Mouse (Mus musculus): ENCODE results near the gene Acot7.

Gene Acot7

DNA sequence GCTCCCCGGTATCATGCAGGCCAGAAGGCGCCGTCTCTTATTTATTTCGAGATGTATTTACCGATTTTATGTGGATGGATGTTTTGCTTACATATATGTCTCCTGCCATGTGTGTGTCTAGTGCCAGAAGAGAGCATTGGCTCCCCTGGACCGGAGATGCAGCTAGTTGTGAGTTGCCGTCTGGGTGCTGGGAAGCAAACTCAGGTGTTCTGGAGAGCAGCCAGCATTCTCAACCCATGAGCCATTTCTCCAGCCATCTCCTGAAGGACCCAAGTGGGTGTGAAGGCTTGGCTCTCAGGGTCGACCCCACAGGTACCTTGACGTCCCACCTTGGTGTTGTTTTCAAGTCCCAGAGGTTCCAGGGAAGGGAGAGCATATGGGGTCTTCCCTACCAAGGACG, 4.3 kb downstream of the Acot7 start:
- DNase-seq (ENCODE audit: low spot score), result no peak

DNA sequence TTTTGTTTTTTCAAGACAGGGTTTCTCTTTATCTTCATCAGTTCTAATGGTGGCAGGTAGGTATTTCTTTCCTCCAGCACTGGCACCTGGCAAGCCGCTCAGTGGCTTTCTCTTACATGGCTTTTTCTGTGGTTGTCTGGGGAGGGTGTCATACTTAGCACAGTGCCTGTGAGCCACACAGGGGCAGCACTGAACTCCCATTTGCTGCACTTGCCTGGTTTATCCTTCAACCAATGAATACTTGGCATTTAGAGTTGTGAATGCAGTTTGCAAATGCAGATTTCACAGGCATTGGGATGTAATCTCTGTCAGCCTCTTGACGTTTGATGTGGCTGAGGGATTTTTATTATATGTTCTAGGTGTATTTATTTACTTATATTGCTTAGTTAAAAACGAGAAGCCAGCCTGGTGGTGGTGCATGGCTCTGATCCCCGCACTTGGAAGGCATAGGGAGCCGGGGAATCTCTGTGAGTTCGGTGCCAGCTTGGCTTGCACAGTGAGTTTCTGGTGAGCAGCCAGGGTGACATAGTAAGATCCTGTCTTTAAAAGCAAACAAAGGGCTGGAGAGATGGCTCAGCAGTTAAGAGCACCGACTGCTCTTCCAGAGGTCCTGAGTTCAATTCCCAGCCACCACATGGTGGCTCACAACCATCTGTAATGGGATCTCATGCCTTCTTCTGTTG, 6.6 kb downstream of the Acot7 start:
- no peak for DNase-seq (ENCODE audit: low spot score)

DNA sequence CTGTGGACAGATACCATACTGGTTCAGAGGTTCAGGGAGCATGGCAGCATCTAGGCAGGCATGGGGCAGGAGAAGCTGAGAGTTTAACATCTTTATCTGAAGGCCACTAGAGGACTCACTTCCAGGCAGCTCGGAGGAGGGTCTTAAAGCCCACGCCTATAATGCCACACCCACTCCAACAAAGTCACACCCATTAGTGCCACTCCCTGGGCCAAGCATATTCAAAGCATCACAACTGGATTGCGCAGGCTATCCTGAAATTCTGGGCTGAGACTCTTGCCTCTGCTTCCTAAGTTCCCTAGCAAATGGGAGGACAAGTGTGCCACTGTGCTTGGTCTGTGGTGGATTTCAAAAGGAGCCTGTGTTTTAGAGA, 7.2 kb downstream of the Acot7 start:
- DNase-seq (ENCODE audit: low spot score), result peak; percentile 55

DNA sequence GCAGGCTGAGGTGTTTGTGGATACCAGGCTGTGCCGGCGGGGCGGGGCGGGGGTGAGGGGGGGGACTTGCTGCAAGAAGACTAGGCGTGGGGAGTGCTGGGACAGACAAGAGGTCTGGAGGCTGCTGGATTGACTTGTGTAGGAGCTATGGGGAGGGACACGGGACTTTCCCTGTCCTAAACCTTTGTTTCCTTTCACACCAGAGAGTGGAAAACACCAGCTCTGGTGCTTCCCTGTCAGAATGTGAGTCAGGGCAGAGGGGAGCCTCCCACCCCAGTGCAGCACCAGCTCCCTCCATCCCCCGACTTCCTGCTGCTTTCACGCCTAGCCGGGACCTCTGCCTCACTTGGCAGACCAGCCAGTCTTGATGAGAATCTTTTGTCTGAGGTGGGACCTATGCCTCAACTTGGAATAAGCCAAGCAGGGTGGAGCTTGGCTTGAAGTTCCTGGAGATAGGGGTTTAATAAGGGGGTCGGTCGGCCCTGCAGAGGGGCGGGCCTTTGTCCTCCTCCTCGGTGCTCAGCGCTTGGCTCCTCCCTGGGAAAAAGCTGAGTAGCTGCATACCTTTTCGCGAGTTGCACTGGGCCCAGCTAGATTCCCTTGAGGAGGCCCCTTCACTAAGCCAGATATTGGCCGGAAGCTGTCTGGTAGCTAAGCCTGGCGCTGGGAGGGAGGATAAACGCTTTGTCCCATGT, 7.7 kb downstream of the Acot7 start:
- DNase-seq (ENCODE audit: low spot score), result peak; percentile 71

DNA sequence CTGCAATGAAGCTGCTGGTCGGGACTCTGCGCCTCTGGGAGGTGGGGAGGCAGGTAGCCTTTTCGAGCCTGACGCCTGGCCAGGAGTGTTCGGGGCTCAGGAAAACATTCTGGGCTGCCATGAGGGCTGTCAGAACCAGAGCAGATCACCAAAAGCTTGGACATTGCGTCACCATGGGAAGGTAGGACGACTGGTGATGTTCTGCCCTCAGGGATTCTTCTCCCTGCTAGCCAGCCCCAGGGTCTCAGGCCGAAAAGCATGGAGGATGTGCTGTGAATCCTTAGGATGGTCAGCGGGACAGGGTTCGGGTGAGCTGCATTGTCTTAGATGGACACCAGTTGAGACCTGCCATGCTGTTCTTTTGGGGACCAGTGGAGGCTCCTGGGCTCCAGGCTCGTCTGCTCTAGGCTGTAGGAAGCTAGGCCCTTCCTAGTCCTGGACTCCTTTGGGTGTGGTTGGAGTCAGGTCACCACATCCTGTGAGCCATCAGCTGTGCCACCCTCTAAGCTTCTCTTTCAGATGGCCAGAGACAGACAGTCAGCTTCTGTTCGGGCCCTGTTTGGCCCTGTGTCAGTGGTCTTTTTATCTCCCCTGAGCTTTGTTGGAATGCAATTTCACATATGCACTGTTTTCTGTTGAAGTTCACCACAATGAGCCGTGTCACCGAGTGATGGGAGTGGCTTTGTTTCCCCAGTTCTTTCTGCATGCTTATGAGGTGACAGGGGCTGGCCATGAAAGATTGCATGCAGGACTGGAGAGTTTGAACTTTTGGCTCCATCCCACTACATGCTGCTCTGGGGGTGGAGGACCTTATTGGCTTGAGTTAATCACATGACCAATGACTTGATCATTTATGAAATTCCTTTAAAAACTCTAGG, 8.5 kb downstream of the Acot7 start:
- no peak for DNase-seq (ENCODE audit: low spot score)

DNA sequence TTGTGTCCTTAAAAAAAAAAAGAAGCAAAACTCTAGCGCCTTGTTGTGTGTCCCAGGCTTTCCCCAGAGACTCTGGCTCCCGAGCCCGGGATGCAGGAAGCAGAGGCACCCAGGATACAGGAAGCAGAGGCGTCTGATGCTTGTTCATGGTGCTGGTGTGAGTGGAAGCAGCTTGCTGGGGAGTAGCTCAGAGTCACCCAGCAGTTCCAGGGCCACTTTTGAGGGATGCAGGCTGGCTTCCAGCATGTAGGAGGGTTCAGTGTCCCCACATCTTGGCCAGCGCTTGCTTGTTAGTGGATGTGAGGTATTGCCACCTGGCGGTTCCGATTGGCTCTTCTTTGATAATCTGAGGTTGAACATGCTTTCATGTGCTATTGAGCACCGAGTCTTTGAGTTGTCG, 9.2 kb downstream of the Acot7 start:
- DNase-seq (ENCODE audit: low spot score), result no peak

DNA sequence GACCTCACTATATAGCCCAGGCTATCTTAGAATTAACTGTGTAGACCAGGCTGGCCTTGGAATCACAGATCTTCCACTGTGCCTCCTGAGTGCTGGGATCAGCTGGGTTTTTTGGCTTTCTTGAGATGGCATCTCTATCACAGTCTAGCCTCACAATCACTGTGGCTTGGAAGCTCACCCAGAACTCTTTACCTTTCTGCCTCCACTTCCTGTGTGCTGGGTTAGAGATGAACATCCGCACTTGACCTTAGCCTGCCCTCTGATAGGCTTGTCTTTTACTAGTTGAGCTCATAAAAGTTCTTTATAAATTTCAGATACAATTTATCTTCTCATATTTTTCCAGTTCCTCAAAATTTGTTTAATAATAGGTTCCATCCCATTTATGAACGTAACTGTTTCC, 10.7 kb downstream of the Acot7 start:
- DNase-seq (ENCODE audit: low spot score), result no peak

DNA sequence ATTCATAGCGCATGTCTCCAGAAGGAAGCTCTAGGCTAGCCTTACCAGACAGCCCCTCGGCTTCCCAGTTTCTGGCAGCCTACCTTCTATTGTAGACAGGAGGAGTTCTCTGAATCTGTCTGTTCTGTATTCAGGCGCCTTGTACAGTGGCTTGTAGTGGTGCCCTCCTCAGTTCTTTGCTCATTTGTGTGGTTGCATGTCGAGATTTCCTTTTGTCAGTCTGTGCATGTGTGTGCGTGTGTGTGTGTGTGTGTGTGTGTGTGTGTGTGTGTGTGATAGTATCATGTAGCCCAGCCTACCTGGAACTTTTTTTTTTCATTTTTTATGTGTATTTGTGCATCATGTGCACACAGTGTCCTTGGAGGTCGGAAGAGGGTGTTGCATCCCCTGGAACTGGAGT, 11.1 kb downstream of the Acot7 start:
- DNase-seq (ENCODE audit: low spot score), result no peak

DNA sequence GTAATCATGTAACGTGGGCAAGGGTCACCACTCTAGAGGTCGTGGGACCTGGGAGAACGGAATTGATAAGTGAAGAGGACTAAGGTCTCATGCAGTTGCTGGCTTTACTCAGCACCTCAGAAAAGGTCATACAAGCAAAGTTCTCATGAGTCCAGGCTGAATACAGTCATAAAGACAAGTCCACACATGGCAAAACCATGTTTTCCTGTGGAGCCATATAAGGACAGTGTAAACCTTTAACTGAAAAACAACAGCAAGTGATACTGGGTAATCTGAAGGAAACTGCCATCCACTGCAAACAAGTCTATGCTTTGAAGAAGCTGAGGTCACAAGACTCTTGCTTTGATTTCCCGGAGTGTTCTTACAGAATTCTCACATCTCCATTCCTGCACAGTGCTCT, 11.8 kb downstream of the Acot7 start:
- no peak for DNase-seq (ENCODE audit: low spot score)

DNA sequence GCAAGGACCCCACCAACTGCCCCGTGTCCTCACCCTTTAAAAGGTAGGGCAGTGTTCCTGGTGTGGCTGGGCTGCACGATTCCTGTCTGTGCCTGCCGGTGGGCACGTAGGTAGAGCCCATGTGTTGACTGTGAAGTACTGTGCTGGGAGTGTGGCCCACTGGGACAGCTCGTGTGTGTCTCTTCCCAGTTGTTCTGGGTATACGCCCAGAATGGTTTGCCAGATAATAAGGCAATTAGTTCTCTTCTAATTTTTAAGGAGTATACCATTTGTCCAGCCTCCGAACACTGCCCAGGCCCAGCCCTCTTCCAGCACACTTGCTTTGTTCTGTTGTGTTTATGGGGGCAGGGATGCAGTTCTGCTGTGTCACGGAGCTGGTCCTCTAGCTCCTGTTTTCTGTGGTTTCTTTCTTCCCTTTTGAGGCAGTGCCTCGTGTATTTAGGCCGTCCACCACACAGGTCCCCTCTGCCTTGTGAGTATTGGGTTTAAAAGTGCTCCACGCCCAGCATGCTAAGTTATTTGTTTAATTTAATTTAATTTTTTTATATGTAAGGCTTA, 12.2 kb downstream of the Acot7 start:
- no peak for DNase-seq (ENCODE audit: low spot score)

DNA sequence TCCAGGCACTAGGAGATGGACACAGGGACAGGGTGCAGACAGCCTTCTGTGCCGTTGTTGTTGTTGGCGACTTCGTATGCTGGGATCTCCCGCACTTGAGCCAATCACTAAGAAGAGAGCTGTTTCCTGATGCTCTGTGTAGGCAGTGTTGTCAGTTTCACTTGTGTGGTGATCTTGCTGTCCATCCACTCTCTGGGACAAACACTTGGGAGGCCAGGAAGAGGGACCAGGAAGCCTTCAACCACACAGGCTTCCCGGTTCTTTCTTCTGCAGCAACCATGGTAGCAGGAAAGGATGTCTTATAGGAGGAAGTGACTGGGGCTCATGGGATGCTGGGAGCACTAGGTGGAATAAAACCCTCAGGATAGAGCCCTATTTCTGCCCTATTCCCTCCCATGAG, 12.8 kb downstream of the Acot7 start:
- no peak for DNase-seq (ENCODE audit: low spot score)

DNA sequence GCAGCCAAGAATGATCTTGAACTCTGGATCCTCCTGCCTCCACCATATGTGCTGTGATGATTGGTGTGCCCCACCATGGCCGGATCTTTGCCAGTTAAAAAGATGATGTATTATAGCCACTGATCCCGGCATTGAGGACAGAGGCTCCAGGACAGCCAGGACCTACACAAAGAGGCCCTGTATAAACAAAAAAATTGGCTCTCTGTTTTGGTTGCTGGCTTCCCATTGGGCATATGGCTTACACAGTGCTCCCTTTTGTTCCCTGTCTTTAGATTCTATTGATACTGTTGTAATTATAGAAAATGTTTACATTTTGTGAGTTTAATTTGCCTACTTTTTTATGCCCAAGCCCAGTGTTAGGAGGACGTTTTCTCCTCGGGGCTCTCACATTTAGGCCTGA, 14.6 kb downstream of the Acot7 start:
- no peak for DNase-seq (ENCODE audit: low spot score)

DNA sequence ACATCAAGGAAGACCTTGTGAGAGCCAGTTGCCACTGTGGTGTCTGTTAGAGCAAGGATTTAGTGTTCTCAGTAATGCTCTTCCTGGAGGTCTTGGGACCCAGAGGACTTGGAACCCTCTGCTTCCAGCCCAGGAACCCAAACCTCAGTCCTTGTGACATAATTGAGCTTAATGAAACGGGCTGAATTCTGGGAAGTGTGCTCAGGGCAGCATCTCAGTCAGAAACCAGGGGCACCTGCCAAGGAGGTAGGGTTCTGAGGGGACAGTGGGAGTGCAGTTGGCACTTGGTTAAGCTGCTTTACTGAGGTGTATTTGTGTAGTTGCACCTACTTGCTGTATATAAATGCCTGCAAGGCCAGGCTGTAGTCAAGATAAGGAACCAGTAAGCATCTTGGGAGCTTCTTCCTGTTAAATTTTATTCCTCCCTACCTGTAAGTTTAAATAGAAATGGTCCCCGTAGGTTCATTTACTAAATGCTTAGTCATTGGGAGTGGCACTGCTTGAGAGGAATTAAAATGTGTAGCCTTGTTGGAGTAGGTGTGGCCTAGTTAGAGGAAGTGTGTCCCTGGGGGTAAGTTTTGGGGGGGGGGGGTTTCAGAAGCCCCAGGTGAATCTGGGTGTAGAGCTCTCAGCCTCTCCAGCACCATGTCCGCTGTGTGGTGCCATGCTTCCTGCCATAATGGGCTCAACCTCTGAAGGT, 16.7 kb downstream of the Acot7 start:
- DNase-seq (ENCODE audit: low spot score), result no peak

DNA sequence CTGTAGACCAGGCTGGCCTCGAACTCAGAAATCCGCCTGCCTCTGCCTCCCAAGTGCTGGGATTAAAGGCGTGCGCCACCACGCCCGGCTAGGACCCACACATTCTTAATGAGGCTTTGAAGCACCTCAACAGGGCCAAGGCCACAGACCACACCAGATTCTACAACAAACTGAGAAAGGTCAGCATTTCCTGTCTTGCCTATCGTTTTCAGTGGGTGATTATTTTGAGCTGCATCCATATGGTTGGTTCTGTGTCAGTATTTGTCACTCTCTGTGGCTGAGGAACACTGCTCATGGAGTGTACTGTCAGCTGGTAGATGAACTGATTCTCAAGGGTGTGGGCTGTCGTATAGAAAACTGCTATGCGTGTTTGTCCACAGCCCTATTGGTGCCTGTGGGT, 18.3 kb downstream of the Acot7 start:
- no peak for DNase-seq (ENCODE audit: low spot score)

DNA sequence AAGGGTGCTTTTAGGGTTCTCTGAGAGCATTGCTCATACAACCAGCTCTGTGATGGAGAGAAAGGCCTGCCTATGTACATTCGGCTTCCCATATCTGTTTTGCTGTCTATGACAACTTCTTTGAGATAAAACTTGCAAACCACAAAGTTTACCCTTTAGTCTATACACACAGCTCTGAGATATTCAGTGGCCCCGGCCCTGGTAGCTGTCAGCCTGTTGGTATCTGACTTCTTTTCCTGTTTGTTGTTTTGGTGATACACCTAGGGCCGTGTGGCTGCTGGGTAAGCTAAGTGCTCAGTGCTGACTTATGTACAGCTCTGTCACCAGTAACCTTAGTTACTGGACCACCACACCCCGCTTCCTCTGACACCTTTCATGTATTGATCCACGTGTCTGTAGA, 19.6 kb downstream of the Acot7 start:
- no peak for DNase-seq (ENCODE audit: low spot score)

DNA sequence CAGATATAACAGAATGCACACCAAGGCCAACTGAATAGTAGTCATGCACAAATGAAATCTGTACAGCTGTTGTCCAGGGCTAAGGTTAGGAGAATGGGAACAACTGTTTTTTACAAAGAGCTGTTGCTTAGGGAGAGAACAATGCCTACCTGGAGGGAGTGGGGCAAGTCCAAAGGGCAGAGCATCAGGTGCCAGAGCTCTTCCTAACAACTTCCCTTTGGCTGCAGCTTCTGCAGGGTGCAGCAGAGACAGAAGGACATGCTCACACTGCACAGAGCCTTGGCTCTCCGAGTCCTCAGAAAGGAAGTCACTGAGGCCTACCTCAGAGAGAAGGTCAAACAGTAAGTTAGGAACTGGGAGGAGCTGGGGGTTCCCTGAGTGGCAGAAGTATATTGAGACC, 21.7 kb downstream of the Acot7 start:
- DNase-seq (ENCODE audit: low spot score), result no peak

DNA sequence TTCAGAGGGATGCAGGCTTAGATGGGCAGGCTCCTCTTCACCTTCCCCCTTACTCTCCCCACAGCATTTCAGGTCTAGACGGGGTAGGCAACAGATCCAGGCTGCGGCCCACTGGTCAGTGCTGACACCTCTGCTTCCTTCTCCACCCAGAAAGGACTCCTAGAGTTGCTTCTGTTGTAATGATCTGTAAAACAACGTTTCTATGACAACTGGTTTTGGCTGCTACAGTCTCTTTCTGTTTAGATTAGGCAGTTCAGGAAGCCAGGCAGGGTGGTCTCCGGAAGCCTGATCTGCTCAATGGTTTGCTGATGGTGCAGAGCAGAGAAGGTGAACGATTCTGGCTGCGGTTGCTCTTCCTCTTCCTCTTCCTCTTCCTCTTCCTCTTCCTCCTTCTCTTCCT, 23.6 kb downstream of the Acot7 start:
- no peak for DNase-seq (ENCODE audit: low spot score)

DNA sequence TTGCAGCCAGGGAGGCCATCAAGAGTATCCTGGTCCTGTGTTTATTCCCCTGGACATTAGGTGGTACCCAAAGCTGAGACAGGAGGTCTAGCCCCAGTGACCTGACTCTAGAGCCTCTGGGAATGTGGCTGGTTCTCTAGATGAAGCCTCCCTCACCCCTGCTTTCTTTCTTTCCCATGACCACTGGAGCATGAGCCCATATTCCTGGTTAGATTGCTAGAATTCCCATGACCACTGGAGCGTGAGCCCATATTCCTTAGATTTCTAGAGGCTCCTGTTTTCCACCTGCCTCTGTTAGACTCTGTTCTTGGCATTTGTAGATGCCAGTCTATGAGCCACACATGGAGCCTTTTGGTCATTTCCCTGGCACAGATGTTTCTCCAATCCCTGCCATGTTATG, 24.5 kb downstream of the Acot7 start:
- DNase-seq (ENCODE audit: low spot score), result no peak

DNA sequence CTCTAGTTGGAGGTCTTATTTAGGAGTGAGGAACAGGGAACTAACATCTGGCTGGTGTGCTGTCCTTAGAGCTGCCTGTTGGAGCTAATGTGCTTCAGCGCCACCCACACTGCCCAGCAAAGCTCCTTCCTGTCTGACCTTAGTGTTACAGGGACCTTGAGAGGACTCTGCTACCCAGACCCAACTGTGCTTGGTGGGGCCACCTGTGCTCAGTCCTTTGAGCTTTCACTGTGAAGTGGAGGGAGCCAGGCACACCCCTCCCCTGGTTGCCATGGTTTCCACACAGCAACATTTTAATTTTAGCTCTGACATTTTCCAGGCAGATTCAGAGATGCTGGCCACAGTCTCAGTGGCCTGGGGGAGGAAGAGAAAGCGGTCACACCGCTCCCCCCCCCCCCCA, 25.0 kb downstream of the Acot7 start:
- no peak for DNase-seq (ENCODE audit: low spot score)

DNA sequence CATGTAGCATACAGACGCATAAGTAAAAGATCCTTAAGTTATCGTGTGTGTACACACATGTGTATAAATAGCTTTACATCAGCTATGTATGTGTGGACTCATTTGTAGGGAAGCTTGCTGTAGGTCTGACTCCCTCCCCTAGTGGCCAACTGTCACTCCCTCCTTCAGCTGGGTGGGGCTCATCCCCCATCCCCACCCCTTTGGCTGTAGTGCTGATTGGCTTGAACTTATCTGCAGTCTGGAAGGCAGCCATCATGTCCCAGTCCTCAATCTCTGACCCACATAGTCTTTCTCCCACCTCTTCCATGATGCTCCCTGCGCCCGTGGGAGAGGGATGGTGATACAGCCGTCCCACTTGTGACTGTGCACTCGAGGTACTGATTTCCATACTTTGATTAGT, 26.7 kb downstream of the Acot7 start:
- no peak for DNase-seq (ENCODE audit: low spot score)

DNA sequence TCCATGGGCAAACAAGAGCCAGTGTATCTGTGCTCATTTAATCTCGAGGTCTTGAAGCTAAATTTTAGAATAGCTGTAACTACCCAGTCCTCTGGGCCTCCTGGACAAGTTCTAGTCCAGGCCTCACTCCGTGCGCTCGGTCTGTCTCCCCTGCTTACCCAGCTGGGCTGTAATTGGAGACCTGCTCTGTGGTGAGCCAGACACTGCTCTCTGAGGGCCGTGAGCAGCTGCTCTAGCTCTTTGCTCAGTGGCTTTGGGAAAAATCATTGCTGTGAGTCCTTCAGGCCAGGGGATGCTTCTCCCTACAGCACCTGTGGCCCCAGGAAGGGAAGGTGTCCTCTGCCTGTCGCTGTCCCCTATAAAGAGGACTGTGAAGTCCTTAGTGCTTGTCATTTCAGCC, 28.3 kb downstream of the Acot7 start:
- no peak for DNase-seq (ENCODE audit: low spot score)

DNA sequence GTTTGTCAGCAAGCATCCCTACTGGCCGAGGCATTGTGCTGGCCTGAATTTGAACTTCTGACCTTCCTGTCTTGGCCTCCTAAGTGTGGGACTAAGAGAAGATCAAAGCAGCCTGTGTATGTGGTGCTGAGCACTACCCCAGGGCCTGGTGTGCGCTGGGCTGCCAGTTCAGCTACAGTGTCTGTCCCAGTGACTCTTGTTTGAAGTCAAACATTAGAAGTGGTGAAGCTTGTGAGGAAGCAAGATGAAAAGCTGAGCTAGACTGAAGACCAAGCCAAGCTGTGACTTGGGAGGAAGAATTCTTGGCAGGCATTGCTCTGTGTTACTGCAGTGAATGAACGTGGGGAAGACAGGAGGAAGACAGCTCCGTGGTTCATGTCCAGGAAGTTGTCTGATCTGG, 31.7 kb downstream of the Acot7 start:
- DNase-seq (ENCODE audit: low spot score), result no peak

Measured in yolk sac, embryonic 10.5 days (tissue).